Mouse (Mus musculus) left cerebral cortex, adult 8-10 months (tissue): ENCODE data around the gene Tmem150b. TPM values are rescaled to one million over a fixed set of nuclear protein-coding genes. Genes with fewer than 3 reads are reported as not detected.

ENCODE experiments used
- DNase-seq, 2 experiments: peaks; one replicate each; pipeline ENCODE4 v3.0.0; 2022; ENCODE audit warnings: low spot score in 2 of 2
- total RNA-seq, 4 experiments: library from RNA; stranded (reverse); gene quantifications; 2 replicates each; pipeline ENCODE4 v1.2.4; 2022

Tmem150b gene
- under 1 TPM in 2 of 4 experiments, not detected in 2; 0.16 to 0.21 TPM for total RNA-seq

DNA sequence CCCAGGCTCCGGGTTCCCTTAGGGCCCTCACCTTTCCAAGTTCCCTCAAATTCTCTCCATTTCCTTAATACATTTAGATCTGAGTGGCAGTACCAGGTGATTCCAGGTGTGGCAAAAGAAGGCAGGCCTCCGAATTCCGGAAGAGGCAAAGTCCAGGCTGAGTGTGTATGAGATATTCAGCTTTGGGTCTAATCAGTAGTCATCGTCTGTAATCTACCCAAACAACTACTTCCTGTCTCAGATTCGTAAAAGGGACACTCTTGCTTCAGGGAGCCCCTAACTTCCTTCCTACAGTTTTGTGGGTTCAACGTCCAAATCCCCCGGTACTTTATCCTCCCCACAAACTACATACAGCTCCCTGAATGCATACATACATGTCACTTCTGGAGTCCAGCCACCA lies at the start of gene Tmem150b:
Gene Tmem150b (minus strand): TSS at position 81 of the 400 bp plus-strand sequence.
- DNase-seq: no peak

DNA sequence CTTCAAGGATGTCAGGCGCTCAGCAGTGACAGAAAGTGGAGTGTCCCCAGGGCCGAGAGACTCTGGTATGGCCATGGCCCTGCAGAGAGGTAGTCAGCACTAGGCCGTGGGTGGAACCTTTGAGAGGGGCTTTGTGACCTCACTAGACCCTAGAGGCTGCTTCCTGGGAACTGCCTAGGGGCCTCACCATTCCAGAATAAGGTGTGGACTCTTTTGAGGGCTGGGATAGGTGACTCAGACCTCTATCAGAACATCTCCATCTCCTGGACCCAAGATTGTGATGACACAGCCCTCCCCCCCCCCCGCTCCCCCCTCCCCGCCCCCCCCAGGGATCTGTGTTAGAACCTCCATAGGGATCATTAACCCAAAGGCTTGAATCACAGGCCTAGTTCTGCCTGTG lies 46.2 kb upstream of the Tmem150b start, which contains the start of gene Fam71e2:
Gene Fam71e2 (minus strand): TSS at position 101 of the 400 bp plus-strand sequence.
- no peak for DNase-seq

DNA sequence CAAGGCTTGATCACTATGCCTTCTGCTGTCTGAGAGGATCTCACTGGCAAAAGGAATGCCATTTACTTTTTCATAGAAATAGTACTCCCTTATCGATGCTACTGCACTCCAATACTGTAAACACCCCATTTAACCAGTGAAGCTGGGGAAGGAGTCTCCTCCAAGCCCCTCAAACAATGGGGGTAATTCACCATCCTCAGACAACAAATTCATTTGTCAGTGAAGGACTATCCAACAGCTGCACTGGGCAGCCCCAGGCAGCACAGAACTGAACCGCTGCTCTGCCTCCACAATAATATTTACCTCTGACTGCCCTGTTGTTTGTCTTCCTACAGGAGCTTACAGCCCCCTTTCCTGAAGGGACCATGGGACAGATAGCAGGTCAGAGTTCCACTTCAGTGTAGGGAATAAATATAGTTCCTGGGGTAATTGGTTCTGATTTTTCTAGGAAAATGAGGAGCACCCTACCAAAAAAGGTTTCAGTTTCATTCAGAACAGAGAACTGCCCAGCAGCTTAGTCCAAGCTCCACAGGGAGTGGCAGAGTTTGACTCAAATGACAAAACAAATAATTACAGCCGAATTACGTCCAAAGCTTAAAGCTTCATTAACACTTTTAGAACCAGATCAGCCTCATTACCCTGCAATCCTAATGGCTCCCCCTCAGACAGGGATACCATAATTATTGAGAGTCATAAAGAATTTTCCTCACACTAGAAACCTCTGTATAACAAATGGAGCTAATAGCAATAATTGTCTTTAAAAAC lies 40.1 kb upstream of the Tmem150b start:
- no peak for DNase-seq

DNA sequence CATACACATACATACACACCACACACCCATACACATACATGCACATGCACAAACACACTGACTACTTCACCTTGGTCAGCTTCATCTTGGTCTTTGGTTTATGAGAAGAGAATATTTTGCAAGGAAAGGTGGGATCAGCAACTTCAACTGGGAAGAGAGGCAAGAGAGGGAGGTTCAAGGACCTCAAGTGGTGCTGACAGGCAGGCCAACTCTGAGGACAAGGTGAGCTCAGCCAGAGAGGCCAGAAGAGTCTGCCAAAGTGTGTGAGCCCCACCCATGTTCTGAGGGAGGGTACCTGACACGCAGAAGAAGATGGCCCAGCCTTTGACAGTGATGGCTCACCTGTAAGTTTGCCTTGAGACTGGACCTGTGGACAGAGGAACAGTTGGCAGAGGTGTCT lies 34.6 kb upstream of the Tmem150b start:
- DNase-seq: no peak

DNA sequence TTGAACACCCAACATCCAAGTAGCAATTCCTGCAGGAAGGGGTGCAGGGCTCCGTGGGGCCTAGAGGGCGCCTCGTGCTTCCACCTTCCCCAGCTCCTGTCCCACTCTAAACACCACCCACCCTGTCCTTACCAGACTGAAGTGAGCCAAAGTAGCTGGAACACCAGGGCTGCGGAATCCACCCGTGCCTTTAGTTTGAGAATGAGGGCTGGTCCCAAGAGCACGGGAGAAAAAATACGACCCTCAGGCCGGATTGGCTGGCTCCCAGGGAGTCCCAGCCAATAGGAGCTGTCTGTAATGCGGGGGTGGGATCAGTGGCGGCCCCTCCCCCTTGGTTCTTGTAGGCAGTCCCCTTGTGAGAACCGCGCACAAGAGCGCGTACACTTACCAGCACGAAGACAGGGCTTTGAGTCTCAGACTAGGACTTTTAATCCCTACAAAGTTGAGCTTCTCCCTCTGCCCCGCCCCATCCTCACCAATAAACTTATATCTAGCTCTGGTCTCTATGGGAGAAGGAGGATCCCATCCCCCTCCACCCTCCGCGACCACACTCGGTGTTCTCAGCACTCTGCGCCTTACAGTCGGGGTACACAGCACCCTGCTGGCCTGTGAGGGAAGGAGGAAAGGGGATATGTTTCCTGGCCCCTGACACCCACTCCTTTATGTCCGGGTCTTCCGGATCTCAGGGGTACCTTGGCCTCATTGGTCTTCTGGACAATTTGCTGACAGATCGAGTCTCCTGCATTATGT lies 27.9 kb upstream of the Tmem150b start, which contains the start of gene Cox6b2:
Gene Cox6b2 (minus strand): TSS at position 274 of the 750 bp plus-strand sequence.
- DNase-seq: no peak

DNA sequence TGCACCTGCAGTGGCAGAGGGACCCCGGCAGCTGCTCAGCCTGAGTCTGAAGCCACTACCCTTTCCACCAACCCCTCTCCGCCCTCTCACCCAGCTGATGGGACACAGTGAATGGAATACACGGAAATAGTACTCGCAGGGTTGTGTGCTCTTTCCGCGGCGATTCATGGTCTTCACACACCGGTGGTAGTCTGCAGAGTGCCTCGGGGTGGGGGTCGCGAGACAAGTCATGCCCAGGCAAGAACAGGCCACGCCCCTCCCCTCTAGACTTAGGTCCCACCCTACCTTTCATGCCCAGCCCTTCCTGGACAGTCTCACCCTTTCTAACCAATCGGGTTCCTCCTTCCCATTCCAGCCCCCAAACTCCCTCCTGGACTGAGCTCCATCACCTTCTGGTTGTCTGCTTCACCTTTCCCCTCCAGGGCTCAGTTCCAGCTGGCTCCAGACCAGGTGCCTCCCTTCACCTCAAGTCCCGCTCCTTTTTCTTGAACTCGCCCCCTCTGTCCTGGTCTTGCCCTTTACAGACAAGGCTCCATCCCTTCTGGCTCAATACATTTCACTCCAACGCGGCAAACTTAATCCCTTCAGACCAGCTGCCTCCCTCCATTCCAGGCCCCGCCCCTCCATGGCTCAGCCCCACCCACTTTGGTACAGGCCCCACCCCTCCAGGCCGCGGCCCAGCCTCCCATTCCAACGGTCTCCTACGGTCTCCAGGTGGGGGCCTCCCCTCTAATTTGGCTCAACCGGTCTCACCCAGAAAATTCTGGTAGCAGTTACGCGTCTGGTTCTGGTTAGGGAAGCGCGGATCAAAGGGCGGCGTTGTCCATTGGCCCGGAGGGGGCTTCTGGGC lies 27.1 kb upstream of the Tmem150b start:
- no peak for DNase-seq

DNA sequence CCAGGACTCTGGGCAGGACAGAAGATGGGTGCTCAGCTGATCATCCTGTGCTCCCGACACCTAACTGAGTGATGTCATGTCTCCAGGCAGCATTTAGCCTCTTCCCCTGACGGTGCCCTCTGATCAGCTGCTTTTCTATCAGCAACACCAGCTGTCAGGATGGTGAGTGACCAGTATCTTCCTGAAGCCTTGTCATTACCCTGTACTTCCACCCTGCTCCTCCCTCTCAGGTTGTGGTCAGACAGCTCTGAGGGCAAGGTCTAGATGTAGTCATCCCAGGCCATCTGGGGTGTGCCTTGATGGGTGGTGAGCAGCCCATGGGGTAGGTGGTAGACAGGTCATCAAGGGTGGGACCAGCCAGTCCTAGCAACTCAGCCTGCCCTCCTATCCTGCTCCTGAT lies 24.1 kb upstream of the Tmem150b start:
- no peak for DNase-seq

DNA sequence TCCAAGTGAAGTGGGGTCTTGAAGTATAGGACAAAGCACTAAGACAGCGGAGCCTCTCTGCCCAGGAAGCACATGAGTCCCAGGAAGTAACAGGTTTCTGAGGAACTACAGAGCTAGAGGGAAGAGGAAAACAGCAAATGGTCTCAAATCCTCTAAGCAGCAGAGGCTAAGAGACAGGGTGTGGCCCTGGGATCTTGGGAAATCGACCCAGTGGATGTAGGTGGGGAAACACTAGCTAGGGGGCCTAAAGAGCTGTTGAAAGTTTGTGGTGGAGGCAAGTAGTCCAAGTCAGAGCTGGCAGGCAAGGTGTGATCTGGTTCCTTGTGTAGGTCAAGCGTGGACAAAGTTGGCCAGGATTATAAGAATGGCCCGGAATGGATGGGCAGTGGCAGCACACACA lies 23.3 kb upstream of the Tmem150b start:
- no peak for DNase-seq

DNA sequence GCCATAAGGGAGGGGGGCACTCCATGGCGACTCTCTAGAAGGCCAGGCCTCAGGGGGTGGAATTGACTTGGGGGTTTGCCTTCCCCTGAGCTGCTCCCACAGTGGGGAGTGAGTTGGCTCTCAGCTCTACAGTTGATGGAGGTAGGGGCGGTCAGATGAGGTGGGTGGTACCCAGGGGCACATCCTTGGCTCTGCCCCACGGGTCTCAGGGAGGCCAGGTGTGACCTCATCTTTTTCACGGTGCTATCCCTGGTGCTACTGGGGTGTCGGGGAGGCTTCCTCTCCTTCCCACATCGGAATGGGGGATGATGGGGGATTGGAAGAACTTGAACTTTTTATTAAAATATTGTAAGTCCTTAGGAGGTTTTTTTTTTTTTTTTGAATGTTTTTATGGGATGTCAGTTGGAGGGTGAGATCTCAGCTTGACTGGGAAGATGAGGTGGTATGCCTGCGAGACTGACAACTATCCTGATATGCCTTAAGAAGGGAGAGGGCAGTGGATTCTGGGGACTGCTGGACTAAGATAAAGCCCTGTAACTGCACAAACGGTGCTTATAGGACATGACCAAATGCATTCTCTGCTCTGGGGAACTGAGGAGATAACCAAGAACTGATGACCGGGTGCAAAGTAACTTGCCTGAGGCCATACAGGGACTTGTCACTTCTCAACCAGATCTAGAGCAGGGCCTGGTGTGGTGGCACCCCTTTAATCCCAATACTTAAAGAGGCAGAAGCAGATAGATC lies 22.3 kb upstream of the Tmem150b start:
- DNase-seq: no peak

DNA sequence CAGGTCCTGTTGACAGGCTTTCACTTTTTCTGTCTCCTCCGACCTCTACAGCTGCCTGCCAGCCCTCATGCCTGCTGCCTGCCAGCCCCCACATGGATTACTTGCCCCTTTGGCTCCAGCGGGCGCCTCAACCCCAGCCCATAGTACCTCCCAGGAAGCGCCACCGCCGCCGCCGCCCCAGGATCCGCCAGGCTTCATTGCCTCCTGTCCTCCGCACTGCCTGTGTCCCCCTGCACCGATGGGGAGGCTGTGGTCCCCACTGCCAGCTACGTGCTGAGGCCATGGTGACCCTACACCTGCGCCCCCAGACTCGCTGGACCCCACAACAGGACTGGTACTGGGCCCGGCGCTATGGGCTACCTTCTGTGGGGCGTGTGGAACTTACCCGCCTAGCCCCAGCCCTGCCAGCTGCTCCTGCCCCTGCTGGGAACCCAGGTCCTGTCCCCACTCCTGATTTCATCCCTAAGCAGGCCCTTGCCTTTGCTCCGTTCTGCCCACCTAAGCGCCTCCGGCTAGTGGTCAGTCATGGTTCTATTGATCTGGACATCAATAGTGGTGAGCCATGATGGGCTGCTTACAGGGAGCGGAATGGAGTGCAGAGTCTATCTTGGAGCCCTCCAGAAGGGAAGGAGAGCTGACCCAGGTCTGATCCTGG lies 21.4 kb upstream of the Tmem150b start:
- DNase-seq: no peak

DNA sequence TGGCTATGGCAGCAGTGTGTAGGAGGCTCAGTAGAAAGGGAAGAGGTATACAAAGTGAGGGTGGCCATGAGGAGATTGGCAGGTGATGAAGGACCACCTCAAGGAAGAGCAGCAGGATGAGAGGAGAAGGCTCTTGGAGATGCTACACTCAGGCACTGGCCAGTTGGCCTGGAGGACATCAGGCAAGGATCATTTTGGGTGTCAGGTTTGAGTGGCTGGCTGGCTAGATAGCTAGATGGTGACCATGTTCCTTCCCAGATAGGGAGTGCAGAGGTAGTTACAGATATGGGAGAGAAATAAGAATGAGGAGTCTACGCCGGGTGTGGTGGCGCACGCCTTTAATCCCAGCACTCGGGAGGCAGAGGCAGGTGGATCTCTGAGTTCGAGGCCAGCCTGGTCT lies 19.8 kb upstream of the Tmem150b start:
- no peak for DNase-seq

DNA sequence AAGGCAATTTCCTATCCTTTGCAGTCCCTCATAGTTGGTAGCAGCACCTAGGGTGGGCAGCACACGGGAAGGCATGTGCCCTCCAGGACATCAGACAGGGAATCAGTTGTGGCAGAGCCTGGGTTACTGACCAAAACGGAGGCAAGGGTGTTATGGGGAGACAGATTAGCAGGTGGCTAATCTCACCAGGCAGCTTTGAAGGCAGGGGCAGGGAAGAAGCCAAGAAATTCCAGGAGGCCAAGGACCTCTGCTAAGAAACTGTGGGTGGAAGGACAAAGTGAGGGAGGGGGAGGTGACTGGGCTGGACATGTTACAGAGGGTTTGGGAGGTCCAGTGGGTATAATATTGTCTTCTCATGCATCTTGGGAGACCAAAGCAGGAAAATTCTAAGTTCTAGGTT lies 18.3 kb upstream of the Tmem150b start:
- DNase-seq: no peak

DNA sequence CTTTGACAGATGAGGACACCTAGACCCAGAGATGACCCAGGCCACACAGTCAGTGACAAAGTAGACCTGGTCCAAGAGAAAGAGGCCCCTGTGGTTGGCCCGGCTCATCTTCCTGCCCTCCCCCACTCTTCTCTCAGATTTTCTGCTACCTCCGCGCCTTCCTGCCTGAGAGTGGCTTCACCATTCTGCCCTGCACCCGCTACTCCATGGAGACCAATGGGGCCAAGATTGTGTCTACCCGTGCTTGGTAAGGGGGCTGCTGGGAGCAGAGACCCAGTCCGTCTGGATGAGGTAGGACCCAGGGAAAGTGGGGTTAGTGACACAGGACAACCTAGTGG lies 17.4 kb upstream of the Tmem150b start:
- no peak for DNase-seq

DNA sequence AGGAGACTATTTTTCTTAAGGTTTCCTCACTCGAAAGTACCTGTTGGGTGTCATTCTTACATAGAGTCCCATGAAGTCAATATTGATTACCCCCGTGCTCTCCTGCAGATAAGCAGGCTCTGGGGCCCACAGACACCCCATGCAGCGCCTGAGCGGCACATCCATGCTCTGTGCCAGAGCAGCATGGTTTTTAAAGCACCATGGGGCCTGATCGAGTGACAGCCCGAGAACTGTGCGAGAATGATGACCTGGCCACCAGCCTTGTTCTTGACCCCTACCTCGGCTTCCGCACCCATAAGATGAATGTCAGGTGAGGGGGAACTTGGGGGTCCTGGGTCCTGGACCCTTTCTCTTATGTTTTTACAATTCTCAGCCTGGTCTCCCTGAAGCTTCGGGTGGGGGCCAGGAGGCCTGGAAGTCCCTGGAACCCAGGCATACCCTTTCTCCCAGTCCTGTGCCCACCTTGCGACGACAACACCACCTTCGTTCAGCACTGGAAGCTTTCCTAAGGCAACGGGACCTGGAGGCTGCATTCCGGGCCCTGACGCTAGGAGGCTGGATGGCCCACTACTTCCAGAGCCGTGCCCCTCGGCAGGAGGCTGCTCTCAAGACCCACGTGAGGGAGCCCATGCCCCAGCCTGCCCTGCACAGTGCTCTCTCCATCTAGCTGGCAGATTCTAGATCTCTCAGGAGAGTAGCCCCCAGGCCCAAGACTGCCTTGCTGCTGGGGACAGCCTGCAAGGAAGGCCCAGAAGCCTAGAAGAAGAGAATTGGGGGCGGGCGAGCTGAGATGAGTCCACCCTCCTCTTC lies 16.8 kb upstream of the Tmem150b start:
- no peak for DNase-seq

DNA sequence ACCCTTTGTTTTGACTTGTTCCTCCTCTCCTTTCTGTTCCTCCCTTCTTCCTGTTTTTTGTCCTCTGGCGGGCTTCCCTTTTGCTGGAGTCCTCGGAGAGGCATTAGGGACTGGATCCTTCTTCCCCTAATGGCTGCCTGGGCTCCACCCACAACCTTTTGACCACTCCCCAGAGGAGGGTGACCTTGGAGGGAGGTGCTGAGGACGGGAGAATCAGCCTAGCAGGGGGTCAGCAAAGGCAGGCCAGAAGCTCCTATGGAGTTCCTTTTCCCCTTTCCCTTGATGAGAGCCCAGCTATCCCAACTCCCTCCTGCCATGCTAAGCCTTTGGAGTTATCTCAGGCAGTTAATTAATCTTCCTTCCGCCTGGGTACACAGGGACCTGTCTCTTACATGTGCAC lies 16.1 kb upstream of the Tmem150b start:
- DNase-seq: no peak

DNA sequence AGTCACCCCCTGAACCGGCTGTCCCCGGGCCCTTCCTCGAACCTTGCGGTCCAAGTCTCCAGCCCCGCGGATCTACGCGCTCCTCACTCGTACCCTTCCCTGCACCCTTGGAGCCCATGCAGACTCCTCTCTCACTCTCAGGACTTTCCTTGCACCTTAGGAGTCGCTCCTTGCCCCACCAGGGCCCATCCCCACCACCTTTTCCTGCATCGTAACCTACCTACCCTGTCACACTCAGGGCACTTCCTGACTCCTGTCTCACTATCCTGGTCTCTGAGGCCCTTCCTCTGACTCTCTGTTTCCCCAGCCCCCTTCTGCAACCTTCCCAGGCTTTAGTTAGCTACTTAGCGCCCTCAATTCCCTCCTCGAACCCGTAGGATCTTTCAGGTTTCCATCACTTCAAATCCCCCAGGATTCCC lies 15.3 kb upstream of the Tmem150b start:
- no peak for DNase-seq

DNA sequence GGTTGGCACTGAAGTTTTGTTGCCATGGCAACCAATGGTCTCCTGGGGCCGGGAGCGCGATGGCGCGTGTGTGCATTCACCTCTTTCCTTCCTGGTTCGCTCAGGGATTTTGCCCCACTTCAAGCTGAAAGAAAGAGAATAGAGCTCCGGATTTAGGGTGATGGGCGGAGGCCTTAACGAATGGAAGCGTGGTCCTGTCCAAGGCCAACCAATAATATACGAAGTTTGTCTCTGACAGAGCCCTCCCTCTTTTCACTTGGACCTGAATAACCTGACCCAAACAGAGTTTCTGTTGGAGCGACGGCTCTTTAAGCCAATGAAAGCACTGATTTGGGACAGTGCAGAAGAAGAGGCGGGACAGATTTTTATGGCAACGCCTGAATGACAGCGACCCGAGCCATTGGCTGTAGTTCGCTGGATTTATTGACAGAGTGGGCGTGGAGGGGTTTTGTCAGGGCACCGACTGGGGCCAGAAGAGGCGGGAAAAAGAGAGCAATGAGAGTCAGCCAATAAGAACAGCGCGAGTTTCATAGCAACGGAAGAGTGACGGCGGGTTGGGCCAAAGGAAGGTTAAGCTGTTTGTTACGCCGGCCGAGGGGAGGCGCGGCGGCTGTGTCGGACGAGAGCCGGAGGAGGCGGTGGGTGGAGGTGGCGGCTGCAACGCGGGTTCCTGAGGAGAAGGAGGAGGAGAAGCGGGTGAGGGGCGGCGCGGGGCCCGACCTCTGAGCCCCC lies 14.7 kb upstream of the Tmem150b start, which contains the start of gene Kmt5c:
Gene Kmt5c (plus strand): TSS at position 572 of the 732 bp plus-strand sequence.
- DNase-seq: peak; percentile 91 to 100

DNA sequence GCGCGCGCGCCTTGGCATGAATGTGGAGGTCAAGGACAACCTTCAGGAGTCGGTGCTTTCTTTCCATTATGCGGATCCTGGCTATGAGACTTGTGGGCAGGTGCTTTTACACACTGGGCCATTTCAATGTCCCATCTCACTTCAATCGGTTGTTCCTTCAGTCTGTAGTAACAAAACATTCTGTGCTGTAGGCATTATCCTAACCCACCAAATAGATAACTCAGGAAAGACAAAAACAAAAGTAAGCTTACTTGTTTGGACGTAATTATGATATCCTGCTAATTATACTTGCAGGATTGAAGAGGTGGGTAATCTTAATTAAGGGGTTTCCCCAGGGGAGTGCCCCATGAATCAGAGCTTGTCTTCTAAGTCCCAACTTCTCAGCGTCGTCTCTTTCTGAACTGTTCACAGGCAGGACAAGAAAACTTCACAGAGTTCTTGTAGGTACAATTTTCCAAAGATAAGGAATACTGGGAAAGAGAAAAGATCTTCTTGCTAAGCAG lies 14.0 kb upstream of the Tmem150b start:
- DNase-seq: no peak

DNA sequence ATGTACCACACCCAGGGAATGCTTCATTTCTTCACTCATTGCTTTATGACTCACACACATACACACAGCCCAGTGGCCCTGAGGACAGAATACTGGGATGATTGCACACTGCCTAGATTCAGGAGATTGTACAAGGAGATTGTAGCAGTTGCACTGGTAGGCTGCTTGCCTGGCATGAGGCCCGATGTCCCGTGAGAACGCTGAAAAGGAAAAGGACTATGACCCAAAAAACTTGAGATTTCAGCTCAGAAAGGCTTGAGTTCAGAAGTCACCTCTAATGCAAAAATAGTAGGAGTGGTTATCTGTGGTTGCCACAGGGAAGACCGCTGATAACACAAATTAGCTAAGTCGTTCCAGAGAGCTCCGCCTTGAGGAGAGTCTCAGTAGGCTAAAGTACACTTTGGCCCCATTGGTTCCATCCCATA lies 7.9 kb upstream of the Tmem150b start:
- no peak for DNase-seq
